Mouse (Mus musculus) small intestine, adult 2 months (tissue): ENCODE measurements around the gene Tmem184a.

Experiments
- CTCF ChIP-seq: fragments of 200-500 bp; IDR thresholded peaks from 2 replicates; pipeline ENCODE4 v1.5.1; 2012; ENCODE audit warnings: low read depth, mild to moderate bottlenecking, control low read depth, inconsistent platforms, low read length, moderate library complexity, mixed read lengths; ENCODE audit not compliant: insufficient replicate concordance, insufficient read length; ENCODE audit errors: extremely low read depth
- POLR2A ChIP-seq: fragments of 200-500 bp; IDR thresholded peaks from 2 replicates; pipeline ENCODE4 v1.6.1; 2012; ENCODE audit warnings: low read depth, mild to moderate bottlenecking, control low read depth, inconsistent platforms, low read length, moderate library complexity

GRCm38 (mm10) chr5:139835706-139836105, 16.0 kb upstream of the Tmem184a start:
- no peak for TF ChIP-seq POLR2A
- TF ChIP-seq CTCF: no peak
